Mouse (Mus musculus): ENCODE measurements at regions not wholly inside any gene's neighbourhood (a gene's known extent, or its start where the extent isn't known, plus 50 kb on each side); places are given as distances from the start of the nearest gene placed in this dataset.

GRCm38 (mm10) chr9:67136166-67136565, 87.0 kb upstream of the Tpm1 start:
- no peak for DNase-seq (ENCODE audit: extremely low spot score, low spot score)
- Histone ChIP-seq H3K36me3 (replicated peaks) (no peaks in the 10 kb centered on the region), H3K27ac (peak overlapping the region; percentile 63; the same call in 1 of the 2 replicates)

GRCm38 (mm10) chr9:67134378-67134777, 85.2 kb upstream of the Tpm1 start:
- 70% methylated on average over 6 of the region's 6 CpGs for WGBS
- Histone ChIP-seq H3K4me1 (peaks cover 18% of the 10 kb centered on the region), H3K36me3 (replicated peaks) (no peaks in the 10 kb centered on the region), H3K27ac (no peak overlapping the region), H3K4me3 (no peak overlapping the region), H3K27me3 (ENCODE audit: poor library complexity, severe bottlenecking) (no peaks in the 10 kb centered on the region), H3K9me3 (no peaks in the 10 kb centered on the region)
- DNase-seq (ENCODE audit: extremely low spot score, low spot score), result no peak

More at GRCm38 (mm10) chr9:67136166-67136565, 87.0 kb upstream of the Tpm1 start:
- 78% methylated on average over 6 of the region's 6 CpGs for WGBS
- Histone ChIP-seq H3K27me3 (ENCODE audit: poor library complexity, severe bottlenecking) (no peaks in the 10 kb centered on the region), H3K4me1 (peaks cover 25% of the 10 kb centered on the region), H3K9me3 (no peaks in the 10 kb centered on the region), H3K4me3 (no peak overlapping the region)

- 86% methylated on average over 5 of the region's 5 CpGs for WGBS
- no peak for DNase-seq (ENCODE audit: extremely low spot score, low spot score)
- Histone ChIP-seq H3K36me3 (replicated peaks) (no peaks in the 10 kb centered on the region), H3K27me3 (ENCODE audit: poor library complexity, severe bottlenecking) (no peaks in the 10 kb centered on the region), H3K27ac (no peak overlapping the region), H3K4me3 (no peak overlapping the region), H3K4me1 (peaks cover 13% of the 10 kb centered on the region), H3K9me3 (no peaks in the 10 kb centered on the region)
Observed at GRCm38 (mm10) chr9:67132370-67132769, 83.2 kb upstream of the Tpm1 start.

- no peak for DNase-seq (ENCODE audit: extremely low spot score, low spot score)
- no peak overlapping the region for H3K27ac ChIP-seq
Observed at GRCm38 (mm10) chr9:67130730-67131440, 81.7 kb upstream of the Tpm1 start.

GRCm38 (mm10) chr9:67129891-67130290, 80.7 kb upstream of the Tpm1 start:
- H3K9me3 ChIP-seq, result no peaks in the 10 kb centered on the region
- DNase-seq (ENCODE audit: extremely low spot score, low spot score), result no peak
- no peaks in the 10 kb centered on the region for H3K27me3 ChIP-seq (ENCODE audit: poor library complexity, severe bottlenecking)
- WGBS, result 84% methylated on average over 3 of the region's 3 CpGs
- no peaks in the 10 kb centered on the region for H3K36me3 ChIP-seq (replicated peaks)
- no peak overlapping the region for H3K27ac ChIP-seq
- no peak overlapping the region for H3K4me3 ChIP-seq
- no peaks in the 10 kb centered on the region for H3K4me1 ChIP-seq

More at GRCm38 (mm10) chr9:67130730-67131440, 81.7 kb upstream of the Tpm1 start:
- H3K4me1 ChIP-seq, result no peaks in the 10 kb centered on the region
- H3K4me3 ChIP-seq, result no peak overlapping the region
- 85% methylated on average over 8 of the region's 8 CpGs for WGBS
- no peaks in the 10 kb centered on the region for H3K27me3 ChIP-seq (ENCODE audit: poor library complexity, severe bottlenecking)
- no peaks in the 10 kb centered on the region for H3K36me3 ChIP-seq (replicated peaks)
- H3K9me3 ChIP-seq, result no peaks in the 10 kb centered on the region

GRCm38 (mm10) chr9:67129095-67129494, 79.9 kb upstream of the Tpm1 start:
- Histone ChIP-seq H3K9me3 (no peaks in the 10 kb centered on the region), H3K27ac (no peak overlapping the region), H3K4me1 (no peaks in the 10 kb centered on the region), H3K36me3 (replicated peaks) (no peaks in the 10 kb centered on the region), H3K27me3 (ENCODE audit: poor library complexity, severe bottlenecking) (no peaks in the 10 kb centered on the region), H3K4me3 (no peak overlapping the region)
- no peak for DNase-seq (ENCODE audit: extremely low spot score, low spot score)
- 92% methylated on average over 3 of the region's 3 CpGs for WGBS

GRCm38 (mm10) chr9:67121691-67122090, 72.5 kb upstream of the Tpm1 start:
- no peaks in the 10 kb centered on the region for H3K36me3 ChIP-seq (replicated peaks)
- no peak overlapping the region for H3K4me3 ChIP-seq
- no peaks in the 10 kb centered on the region for H3K9me3 ChIP-seq
- no peak overlapping the region for H3K27ac ChIP-seq
- 94% methylated on average over 7 of the region's 7 CpGs for WGBS
- no peaks in the 10 kb centered on the region for H3K27me3 ChIP-seq (ENCODE audit: poor library complexity, severe bottlenecking)
- H3K4me1 ChIP-seq, result no peaks in the 10 kb centered on the region
- no peak for DNase-seq (ENCODE audit: extremely low spot score, low spot score)

GRCm38 (mm10) chr9:67118880-67119644, 69.9 kb upstream of the Tpm1 start:
- H3K36me3 ChIP-seq (replicated peaks), result no peaks in the 10 kb centered on the region
- H3K27me3 ChIP-seq (ENCODE audit: poor library complexity, severe bottlenecking), result no peaks in the 10 kb centered on the region
- H3K4me3 ChIP-seq, result no peak overlapping the region
- H3K9me3 ChIP-seq, result no peaks in the 10 kb centered on the region
- H3K27ac ChIP-seq, result no peak overlapping the region
- WGBS, result 91% methylated on average over 6 of the region's 6 CpGs
- DNase-seq (ENCODE audit: extremely low spot score, low spot score), result no peak
- peaks cover 11% of the 10 kb centered on the region; the same call in 1 of the 2 replicates for H3K4me1 ChIP-seq

- H3K9me3 ChIP-seq, result no peaks in the 10 kb centered on the region
- no peak overlapping the region for H3K4me3 ChIP-seq
- H3K27me3 ChIP-seq (ENCODE audit: poor library complexity, severe bottlenecking), result no peaks in the 10 kb centered on the region
- no peaks in the 10 kb centered on the region for H3K36me3 ChIP-seq (replicated peaks)
- peaks cover 13% of the 10 kb centered on the region; the same call in 1 of the 2 replicates for H3K4me1 ChIP-seq
- H3K27ac ChIP-seq, result no peak overlapping the region
- no peak for DNase-seq (ENCODE audit: extremely low spot score, low spot score)
- WGBS, result 87% methylated on average over 1 of the region's 1 CpGs
Observed at GRCm38 (mm10) chr9:67118429-67118828, 69.2 kb upstream of the Tpm1 start.

GRCm38 (mm10) chr9:67117639-67118038, 68.4 kb upstream of the Tpm1 start:
- no peak overlapping the region for H3K4me3 ChIP-seq
- no peak for DNase-seq (ENCODE audit: extremely low spot score, low spot score)
- H3K9me3 ChIP-seq, result no peaks in the 10 kb centered on the region
- peaks cover 13% of the 10 kb centered on the region; the same call in 1 of the 2 replicates for H3K4me1 ChIP-seq
- WGBS, result 88% methylated on average over 5 of the region's 5 CpGs
- no peak overlapping the region for H3K27ac ChIP-seq
- H3K27me3 ChIP-seq (ENCODE audit: poor library complexity, severe bottlenecking), result no peaks in the 10 kb centered on the region
- H3K36me3 ChIP-seq (replicated peaks), result no peaks in the 10 kb centered on the region

GRCm38 (mm10) chr9:67115991-67116390, 66.8 kb upstream of the Tpm1 start:
- no peaks in the 10 kb centered on the region for H3K27me3 ChIP-seq (ENCODE audit: poor library complexity, severe bottlenecking)
- H3K9me3 ChIP-seq, result no peaks in the 10 kb centered on the region
- no peak overlapping the region for H3K4me3 ChIP-seq
- H3K27ac ChIP-seq, result peak overlapping the region; percentile 64
- 59% methylated on average over 2 of the region's 2 CpGs for WGBS
- DNase-seq (ENCODE audit: extremely low spot score, low spot score), result peak; percentile 30
- no peaks in the 10 kb centered on the region for H3K36me3 ChIP-seq (replicated peaks)
- peaks cover 22% of the 10 kb centered on the region for H3K4me1 ChIP-seq

- H3K4me3 ChIP-seq, result no peak overlapping the region
- H3K4me1 ChIP-seq, result peaks cover 22% of the 10 kb centered on the region
- WGBS, result 79% methylated on average over 5 of the region's 5 CpGs
- DNase-seq (ENCODE audit: extremely low spot score, low spot score), result no peak
- H3K9me3 ChIP-seq, result no peaks in the 10 kb centered on the region
- no peaks in the 10 kb centered on the region for H3K27me3 ChIP-seq (ENCODE audit: poor library complexity, severe bottlenecking)
- H3K27ac ChIP-seq, result no peak overlapping the region
- H3K36me3 ChIP-seq (replicated peaks), result no peaks in the 10 kb centered on the region
Observed at GRCm38 (mm10) chr9:67114099-67114498, 64.9 kb upstream of the Tpm1 start.

Measured in forebrain, embryonic 10.5 days (tissue).